Mouse (Mus musculus) natural killer cell, adult 2 months (primary cell): Measurements from ENCODE around the gene Stap2.
A peak's percentile ranks its signal among the peaks of the same experiment; 100 is the strongest.

Experiments
- DNase-seq, 2 experiments: peaks; one replicate each; pipeline ENCODE4 v3.0.0; 2022; ENCODE audit warnings: low spot score in 2 of 2

Gene Stap2

GRCm38 (mm10) chr17:56024931-56025330 is 19.5 kb upstream of the Stap2 start:
- DNase-seq: no peak

GRCm38 (mm10) chr17:56024476-56024875 is 19.1 kb upstream of the Stap2 start:
- no peak for DNase-seq

GRCm38 (mm10) chr17:56023386-56023785 is 18.0 kb upstream of the Stap2 start:
- no peak for DNase-seq

- DNase-seq: no peak
Observed at GRCm38 (mm10) chr17:56022989-56023290, 17.6 kb upstream of the Stap2 start.

GRCm38 (mm10) chr17:56022131-56022988 is 17.0 kb upstream of the Stap2 start:
- DNase-seq: peak in 1 of 2 experiments; percentile 59

- DNase-seq: peak in 1 of 2 experiments; percentile 30
Observed at GRCm38 (mm10) chr17:56021161-56021910, 16.0 kb upstream of the Stap2 start.

GRCm38 (mm10) chr17:56020400-56021084 is 15.2 kb upstream of the Stap2 start:
- no peak for DNase-seq

GRCm38 (mm10) chr17:56018347-56019131 is 13.2 kb upstream of the Stap2 start:
- DNase-seq: peak in 1 of 2 experiments; percentile 53

- no peak for DNase-seq
Observed at GRCm38 (mm10) chr17:56017848-56018247, 12.5 kb upstream of the Stap2 start.

- no peak for DNase-seq
Observed at GRCm38 (mm10) chr17:56016793-56017785, 11.7 kb upstream of the Stap2 start.

- no peak for DNase-seq
Observed at GRCm38 (mm10) chr17:56016382-56016781, 11.0 kb upstream of the Stap2 start.

GRCm38 (mm10) chr17:56015293-56015692 is 9.9 kb upstream of the Stap2 start:
- no peak for DNase-seq

- no peak for DNase-seq
Observed at GRCm38 (mm10) chr17:56011441-56011840, 6.1 kb upstream of the Stap2 start.

- DNase-seq: peak; percentile 60 to 78
Observed at GRCm38 (mm10) chr17:56010681-56011080, 5.3 kb upstream of the Stap2 start.

GRCm38 (mm10) chr17:56010255-56010654 is 4.9 kb upstream of the Stap2 start:
- DNase-seq: no peak

- DNase-seq: no peak
Observed at GRCm38 (mm10) chr17:56009962-56010240, 4.5 kb upstream of the Stap2 start.

GRCm38 (mm10) chr17:56009088-56009961 is 3.9 kb upstream of the Stap2 start:
- DNase-seq: peak; percentile 80 to 86

- DNase-seq: peak; percentile 85 to 90
Observed at GRCm38 (mm10) chr17:56008356-56009087, 3.1 kb upstream of the Stap2 start.
